Mouse (Mus musculus): ENCODE measurements around the gene Mthfsd.

Mthfsd gene

GRCm38 (mm10) chr8:121122368-121122767, 14.2 kb upstream of the Mthfsd start:
- no peak for DNase-seq (ENCODE audit: low read depth)

DNA sequence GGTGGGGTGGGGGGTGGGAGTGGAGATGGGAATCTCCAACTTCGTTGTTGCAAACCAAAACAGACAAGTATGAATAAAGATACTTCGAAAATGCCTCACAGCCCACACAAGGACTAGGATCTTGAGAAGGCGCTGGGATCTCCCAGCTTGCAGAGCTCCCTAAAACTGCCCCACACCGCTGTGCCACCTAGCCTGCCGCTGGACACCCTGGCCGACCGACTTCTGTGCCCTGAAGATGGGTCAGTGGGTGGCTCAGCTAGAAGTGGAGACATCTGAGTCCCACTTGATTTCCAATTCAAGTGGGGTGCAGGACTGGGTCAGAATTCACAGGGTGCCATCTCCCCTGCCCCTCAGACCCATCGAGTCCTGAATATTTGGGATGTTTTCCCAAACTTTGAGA, 13.5 kb upstream of the Mthfsd start:
- no peak for DNase-seq (ENCODE audit: low read depth)

DNA sequence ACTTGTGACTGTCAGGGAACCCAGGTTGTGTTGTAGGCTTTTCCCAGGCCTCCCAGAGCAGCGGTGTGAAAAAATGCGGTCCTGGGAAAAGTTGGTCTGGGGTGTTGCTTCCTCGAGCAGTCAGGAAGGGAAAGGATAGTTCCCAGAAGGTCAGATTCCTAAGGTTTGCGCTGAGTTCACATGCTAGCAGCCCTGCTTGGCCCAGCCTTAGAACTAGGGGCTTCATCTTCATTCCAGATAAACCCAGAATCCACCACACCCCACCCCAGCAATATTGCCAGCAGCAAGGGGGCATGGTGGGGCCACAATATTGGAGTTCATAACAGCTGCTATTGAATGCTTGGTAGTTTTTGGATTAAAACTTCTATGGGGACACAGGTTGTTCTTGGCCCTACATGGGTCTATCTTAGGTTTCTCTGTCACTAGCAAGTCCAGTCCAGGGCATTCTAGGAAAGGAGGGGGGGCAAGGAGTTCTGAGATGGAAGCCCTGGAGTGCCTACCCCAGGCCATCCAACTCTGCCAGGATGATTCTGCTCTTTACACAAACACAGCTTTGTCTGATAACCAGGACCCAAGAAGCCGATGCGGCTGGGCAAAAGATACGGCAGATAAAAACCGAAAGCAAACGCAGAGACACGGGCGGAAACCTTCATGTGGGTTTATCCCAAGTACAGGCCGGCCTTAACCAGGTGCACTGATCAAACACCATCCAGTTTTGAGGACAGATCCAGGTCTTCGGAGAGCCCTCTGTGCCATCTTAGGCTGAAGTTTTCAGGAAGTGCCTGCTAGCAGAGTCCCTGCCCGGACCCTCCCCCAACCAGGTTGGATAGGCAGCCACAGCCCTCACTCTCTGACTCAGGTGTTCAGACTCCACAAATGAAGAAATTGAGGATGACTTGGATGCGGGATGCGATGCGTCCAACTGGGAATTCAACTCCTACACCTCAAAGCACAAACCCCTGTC, 12.5 kb upstream of the Mthfsd start:
- DNase-seq (ENCODE audit: low read depth) = no peak

DNA sequence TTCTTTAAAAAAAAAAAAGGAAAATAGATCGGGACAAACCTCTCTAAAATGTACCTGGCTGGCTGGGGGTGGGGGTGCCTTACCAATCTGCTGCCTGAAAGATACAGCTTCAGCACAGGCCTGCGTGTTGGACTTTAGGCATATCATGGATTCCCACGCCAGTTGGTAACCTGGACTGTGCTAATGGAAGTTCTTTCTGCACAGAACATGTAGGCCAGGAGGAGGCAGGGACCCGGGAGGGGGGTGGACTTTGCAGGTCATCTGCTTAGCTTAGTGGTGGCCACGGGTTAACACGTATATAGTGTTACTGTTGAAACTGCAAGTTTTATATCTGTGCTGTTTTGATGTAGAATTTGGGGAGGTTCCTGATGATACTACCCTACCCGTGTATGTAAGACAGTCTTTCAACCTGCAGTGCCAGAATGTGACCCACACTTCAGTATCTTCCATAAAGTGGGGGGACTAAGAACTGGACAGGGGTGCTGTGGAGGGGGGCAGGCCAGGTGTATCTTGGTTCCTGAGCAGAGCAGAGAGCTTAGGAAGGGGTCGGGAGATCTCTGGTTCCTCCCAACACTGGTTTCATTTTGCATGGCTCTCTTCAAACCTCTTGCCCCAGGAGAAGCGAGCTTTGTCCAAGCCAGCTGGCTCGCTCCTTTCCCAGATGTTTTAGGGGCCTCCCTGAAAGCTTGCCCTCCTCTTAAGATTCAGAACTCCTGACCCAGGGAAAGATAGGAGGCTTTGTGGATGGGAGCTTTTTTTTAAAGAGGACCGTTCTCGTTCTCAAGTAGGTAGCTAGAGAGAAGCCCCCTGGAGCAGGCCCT, 11.7 kb upstream of the Mthfsd start:
- no peak for DNase-seq (ENCODE audit: low read depth)

- DNase-seq (ENCODE audit: low read depth) = no peak
Observed at GRCm38 (mm10) chr8:121118634-121119420, 10.6 kb upstream of the Mthfsd start.

DNA sequence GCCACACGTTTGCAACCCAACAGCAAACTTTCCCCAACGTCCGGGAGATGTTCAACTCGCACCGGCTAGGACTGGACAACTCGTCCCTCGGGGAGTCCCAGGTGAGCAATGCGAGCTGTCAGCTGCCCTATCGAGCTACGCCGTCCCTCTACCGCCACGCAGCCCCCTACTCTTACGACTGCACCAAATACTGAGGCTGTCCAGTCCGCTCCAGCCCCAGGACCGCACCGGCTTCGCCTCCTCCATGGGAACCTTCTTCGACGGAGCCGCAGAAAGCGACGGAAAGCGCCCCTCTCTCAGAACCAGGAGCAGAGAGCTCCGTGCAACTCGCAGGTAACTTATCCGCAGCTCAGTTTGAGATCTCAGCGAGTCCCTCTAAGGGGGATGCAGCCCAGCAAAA, 9.7 kb upstream of the Mthfsd start:
- no peak for DNase-seq (ENCODE audit: low read depth)

GRCm38 (mm10) chr8:121117186-121117651, 9.0 kb upstream of the Mthfsd start:
- DNase-seq (ENCODE audit: low read depth) = no peak

DNA sequence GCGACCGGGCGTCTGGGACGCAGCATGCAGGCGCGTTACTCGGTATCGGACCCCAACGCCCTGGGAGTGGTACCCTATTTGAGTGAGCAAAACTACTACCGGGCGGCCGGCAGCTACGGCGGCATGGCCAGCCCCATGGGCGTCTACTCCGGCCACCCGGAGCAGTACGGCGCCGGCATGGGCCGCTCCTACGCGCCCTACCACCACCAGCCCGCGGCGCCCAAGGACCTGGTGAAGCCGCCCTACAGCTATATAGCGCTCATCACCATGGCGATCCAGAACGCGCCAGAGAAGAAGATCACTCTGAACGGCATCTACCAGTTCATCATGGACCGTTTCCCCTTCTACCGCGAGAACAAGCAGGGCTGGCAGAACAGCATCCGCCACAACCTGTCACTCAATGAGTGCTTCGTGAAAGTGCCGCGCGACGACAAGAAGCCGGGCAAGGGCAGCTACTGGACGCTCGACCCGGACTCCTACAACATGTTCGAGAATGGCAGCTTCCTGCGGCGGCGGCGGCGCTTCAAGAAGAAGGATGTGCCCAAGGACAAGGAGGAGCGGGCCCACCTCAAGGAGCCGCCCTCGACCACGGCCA, 8.5 kb upstream of the Mthfsd start:
- no peak for DNase-seq (ENCODE audit: low read depth)

- peak; percentile 86 for DNase-seq (ENCODE audit: low read depth)
Observed at GRCm38 (mm10) chr8:121115948-121116347, 7.8 kb upstream of the Mthfsd start, which contains the start of gene Foxc2. Foxc2 (plus strand) TSS chr8:121116171.

DNA sequence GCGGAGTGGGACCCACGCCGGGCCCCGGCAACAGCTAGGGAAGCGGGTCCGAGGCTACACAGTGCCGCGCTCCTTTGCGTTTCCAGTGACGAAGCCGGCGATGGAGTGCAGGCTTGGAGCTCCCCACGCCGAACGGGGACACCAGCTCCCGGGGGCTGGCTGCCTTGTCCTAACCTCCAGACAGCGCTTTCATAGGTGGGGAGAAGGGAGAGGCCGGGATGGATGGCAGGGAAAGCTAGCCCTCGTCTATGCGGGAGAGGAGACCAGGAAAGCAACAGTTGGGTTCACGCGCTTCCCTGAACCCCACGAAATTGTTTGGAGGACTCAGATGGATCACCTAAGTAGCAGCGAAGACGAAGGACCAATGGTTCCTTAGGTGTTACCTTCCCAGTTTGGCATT, 6.9 kb upstream of the Mthfsd start:
- DNase-seq (ENCODE audit: low read depth) = no peak

DNA sequence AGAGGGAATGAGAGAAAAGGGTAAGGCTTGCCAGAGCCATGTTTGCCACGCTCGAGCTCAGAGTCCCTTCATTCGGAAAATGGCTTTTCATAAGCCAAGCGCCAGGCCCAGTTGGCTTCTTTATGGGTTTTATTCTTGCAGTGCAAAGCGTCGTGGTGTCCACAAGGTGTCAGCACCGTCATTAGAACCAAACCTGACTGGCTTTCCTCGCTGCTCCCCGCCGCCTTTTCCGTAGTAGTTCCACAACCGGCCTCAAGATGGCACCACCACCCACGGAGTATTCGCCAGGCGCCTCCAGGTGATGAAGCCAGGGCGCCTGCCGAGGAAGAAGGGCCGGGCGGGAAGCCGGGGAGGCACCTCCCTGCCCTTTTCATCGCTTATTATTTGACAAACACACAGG, 5.1 kb upstream of the Mthfsd start:
- peak; percentile 74 for DNase-seq (ENCODE audit: low read depth)

DNA sequence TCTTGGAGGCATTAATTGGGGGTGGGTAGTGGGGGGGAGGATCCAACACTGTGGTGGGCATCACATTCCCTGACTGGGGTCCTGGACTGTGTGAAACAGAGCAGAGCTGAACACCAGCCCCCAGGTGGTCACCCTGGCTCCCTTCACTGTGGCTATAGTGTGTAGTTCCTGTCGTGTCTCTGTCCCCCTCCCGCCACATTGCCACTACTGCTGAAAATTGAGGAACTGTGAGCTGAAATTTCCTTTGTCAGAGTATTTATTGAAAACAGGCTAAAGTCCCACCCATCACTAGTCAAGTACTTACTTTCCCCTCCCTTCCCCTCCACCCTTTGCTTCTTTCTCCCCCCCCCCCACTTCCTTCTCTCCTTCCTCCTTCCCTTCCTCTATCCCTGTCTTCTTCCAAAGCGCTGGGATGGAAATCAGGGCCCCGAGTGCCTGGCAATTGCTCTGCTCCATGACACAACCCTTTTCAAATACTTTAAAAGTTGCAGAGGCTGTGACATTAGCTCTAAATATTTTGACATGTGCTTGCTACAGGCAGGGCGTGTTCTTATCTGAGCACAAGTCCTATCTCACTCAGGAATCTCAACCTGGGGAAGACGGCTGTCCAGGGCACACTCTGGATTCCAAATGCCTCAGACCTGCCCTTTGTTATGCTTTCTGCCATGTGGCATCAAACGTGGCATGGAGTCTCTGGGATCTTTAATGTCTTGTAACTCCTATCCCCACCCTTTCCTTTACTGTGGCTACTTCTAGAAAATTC, 3.1 kb upstream of the Mthfsd start:
- no peak for DNase-seq (ENCODE audit: low read depth)

DNA sequence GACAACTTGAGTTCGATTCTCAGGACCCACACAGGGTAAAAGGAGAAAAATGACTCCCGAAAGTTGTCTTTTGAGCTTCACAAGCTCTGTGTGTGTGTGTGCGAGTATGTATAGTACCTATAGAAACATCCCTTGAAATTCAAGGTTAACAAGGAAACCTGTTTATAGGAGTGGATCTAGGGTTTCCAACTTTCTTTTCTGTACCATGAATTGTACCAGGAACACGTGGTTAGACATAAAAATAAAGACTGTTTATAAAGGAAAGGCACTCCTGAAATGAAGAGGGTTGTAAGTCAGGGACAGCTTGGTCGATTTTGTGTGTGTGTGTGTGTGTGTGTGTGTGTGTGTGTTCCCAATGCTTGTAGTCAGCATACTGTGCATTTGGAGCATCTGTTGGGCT, 465 bp upstream of the Mthfsd start:
- DNase-seq (ENCODE audit: low read depth) = no peak

DNA sequence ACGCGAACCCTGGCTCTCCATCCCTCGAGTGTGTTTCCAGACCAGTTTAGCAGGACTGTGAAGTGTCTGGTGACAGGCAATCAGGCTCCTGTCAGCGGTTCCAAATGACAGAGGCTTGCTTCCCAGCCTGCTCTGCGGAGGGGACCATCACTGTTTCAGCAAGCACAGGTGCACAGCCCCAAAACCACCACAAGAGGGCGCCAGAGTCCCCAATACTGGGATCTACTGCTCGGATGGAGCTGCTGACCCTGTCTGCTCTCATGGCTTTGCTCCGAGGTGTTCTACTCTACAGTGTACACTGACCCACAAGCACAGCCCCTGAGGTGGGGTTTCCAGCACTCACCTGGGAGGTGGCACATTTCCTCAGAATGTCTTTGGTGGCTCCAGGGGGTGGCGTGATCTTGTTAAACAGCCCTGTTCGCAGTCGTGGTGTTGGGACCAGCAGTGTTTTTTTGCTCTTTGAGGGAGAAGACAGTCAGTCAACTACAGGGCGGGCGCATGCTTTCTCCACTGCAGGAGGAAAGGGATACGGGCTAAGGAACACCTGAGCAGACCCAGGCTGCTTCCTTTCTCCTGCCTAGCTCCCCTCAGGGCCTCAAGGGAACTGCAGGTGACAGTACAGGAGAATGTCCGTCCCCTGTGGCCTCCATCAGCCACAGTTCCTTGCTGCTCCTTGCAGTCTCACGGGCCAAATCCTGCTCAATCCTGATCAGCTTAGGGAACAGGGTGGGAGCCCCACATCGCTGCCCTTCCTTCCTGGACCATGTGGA, 4.0 kb downstream of the Mthfsd start:
- no peak for DNase-seq (ENCODE audit: low read depth)

DNA sequence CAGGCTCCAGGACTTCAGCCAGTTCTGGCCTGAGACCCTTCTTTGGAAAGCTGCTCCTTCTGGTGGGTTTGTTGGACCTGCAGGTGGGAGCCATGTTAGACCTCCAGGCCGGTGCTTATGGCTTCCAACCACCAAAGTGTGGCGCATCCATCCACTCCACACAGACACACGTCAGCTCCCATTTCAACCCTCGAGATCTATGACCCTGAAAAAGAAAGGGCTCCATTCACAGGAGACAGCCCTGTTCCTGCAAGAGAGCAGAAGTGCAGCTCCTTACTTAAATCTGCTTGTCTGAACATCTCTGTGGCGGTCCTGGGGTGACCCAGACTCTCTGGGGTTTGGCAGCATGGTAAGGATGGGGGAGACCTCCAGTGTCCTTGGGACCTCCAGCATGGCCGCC, 14.7 kb downstream of the Mthfsd start:
- no peak for DNase-seq (ENCODE audit: low read depth)

DNA sequence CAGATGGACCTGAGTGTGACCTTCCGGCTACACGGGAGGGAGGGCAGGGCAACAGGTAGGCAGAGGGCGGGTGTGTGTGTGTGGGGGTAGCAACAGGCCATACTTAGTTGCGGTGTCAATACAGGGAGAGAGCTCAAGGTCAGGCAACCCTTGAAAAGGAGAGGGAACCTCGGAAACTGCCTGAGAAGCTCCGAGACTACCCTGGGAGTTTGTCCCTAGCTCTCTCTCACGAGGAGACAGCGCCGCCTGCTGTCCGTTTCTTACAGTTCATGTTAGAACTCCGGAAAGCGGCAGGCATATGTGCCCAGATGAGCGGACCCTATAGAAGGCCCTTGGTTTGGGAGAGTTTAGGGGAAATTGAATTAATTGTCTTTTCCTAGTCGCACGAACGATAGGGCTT, 15.6 kb downstream of the Mthfsd start:
- no peak for DNase-seq (ENCODE audit: low read depth)

DNA sequence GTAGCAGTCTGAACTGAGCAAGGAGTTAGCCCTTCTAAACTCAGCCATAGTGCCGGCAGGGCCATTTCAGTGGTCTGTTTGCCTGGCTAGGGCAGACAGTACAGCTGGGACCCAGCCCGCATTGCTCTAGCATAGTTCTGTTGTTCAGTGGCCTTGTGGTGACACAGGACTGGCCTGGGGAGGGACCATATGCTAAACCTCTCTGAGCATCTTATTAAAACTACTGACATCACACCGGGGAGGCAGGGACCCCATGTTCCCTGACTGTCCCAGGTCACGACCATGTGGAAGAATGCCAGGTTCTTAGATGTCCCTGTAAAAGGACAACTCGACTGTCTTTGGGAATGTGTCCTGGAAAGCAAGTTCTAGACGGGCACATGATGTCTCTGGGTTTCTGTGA, 16.1 kb downstream of the Mthfsd start:
- DNase-seq (ENCODE audit: low read depth) = no peak

GRCm38 (mm10) chr8:121090716-121091115, 17.5 kb downstream of the Mthfsd start:
- DNase-seq (ENCODE audit: low read depth) = no peak

- no peak for DNase-seq (ENCODE audit: low read depth)
Observed at GRCm38 (mm10) chr8:121089631-121090380, 18.4 kb downstream of the Mthfsd start.
